Mouse (Mus musculus) gastrocnemius, postnatal 36 days (tissue): ENCODE measurements around the gene Crbn. TPM values are rescaled to one million over a fixed set of nuclear protein-coding genes. Genes with fewer than 3 reads are reported as not detected.
A peak's percentile ranks its signal among the peaks of the same experiment; 100 is the strongest.

ENCODE experiments used
- DNase-seq, 2 experiments: peaks; one replicate each; pipeline ENCODE4 v3.0.0; 2022
- intact Hi-C: fragments of 180-260 bp; cut with DNase I; formaldehyde crosslinking; loops from one replicate; pipeline ENCODE4 v1.15.1; 2025
- long read RNA-seq, 2 experiments: library from polyadenylated mRNA; stranded (forward); transcript quantifications; one replicate each; pipeline ENCODE4 v2.0.0; 2021
- total RNA-seq, 2 experiments: library from RNA; stranded (reverse); gene quantifications; 2 replicates each; pipeline ENCODE4 v1.2.3; 2021

Gene Crbn
- total RNA-seq = 10 to 100 TPM; 40.3 to 45.1 TPM
- long read RNA-seq, experiment 1, transcript Crbn-202 (11 exons, 2,084 nt) = major isoform, 13 of 20 reads
- long read RNA-seq, experiment 1, transcript Crbn-201 (11 exons, 2,072 nt) = minor isoform, 5 of 20 reads
- long read RNA-seq, experiment 1, partial matches to known transcripts = 2 of 20 reads
- long read RNA-seq, experiment 1, other reads (novel, unspliced or antisense) = 0 of 20 reads
- long read RNA-seq, experiment 2, transcript Crbn-202 (11 exons, 2,084 nt) = major isoform, 19 of 25 reads
- long read RNA-seq, experiment 2, partial matches to known transcripts = 0 of 25 reads
- long read RNA-seq, experiment 2, other reads (novel, unspliced or antisense) = 1 of 25 reads

GRCm38 (mm10) chr6:106799333-106800226 lies at the start of gene Crbn:
Gene Crbn, minus strand, starts transcription at chr6:106800077.
- intact Hi-C loops = loop anchor here (10.0 kb wide), 1 partner anchor 1255 kb away; no protein-coding TSS in a partner anchor
- DNase-seq = peak; percentile 84 to 88

- intact Hi-C loops = no loop called here
Observed at GRCm38 (mm10) chr6:106840181-106840580, 40.3 kb upstream of the Crbn start.

GRCm38 (mm10) chr6:106838053-106838452 lies 38.2 kb upstream of the Crbn start:
- DNase-seq = no peak

More at GRCm38 (mm10) chr6:106840181-106840580, 40.3 kb upstream of the Crbn start:
- no peak for DNase-seq

GRCm38 (mm10) chr6:106835316-106835715 lies 35.4 kb upstream of the Crbn start:
- no peak for DNase-seq
- intact Hi-C loops = no loop called here

More at GRCm38 (mm10) chr6:106838053-106838452, 38.2 kb upstream of the Crbn start:
- intact Hi-C loops = no loop called here

- intact Hi-C loops = no loop called here
- DNase-seq = no peak
Observed at GRCm38 (mm10) chr6:106822329-106822728, 22.5 kb upstream of the Crbn start.

GRCm38 (mm10) chr6:106820566-106820965 lies 20.7 kb upstream of the Crbn start:
- intact Hi-C loops = no loop called here
- no peak for DNase-seq

- DNase-seq = no peak
Observed at GRCm38 (mm10) chr6:106819906-106820305, 20.0 kb upstream of the Crbn start.

GRCm38 (mm10) chr6:106819246-106819645 lies 19.4 kb upstream of the Crbn start:
- intact Hi-C loops = no loop called here
- no peak for DNase-seq

More at GRCm38 (mm10) chr6:106819906-106820305, 20.0 kb upstream of the Crbn start:
- intact Hi-C loops = no loop called here

- intact Hi-C loops = no loop called here
Observed at GRCm38 (mm10) chr6:106810686-106811085, 10.8 kb upstream of the Crbn start.

GRCm38 (mm10) chr6:106809161-106809560 lies 9.3 kb upstream of the Crbn start:
- intact Hi-C loops = loop anchor here (10.0 kb wide), 1 partner anchor 1246 kb away; no protein-coding TSS in a partner anchor
- DNase-seq = no peak

More at GRCm38 (mm10) chr6:106810686-106811085, 10.8 kb upstream of the Crbn start:
- no peak for DNase-seq

- DNase-seq = no peak
Observed at GRCm38 (mm10) chr6:106804904-106805303, 5.0 kb upstream of the Crbn start.

GRCm38 (mm10) chr6:106800227-106800557 lies 315 bp upstream of the Crbn start:
- intact Hi-C loops = loop anchor here (10.0 kb wide), 1 partner anchor 1255 kb away; no protein-coding TSS in a partner anchor
- no peak for DNase-seq

More at GRCm38 (mm10) chr6:106804904-106805303, 5.0 kb upstream of the Crbn start:
- intact Hi-C loops = loop anchor here (10.0 kb wide), 1 partner anchor 1250 kb away; no protein-coding TSS in a partner anchor

- no peak for DNase-seq
Observed at GRCm38 (mm10) chr6:106794094-106794814, 5.6 kb downstream of the Crbn start.

GRCm38 (mm10) chr6:106793621-106794020 lies 6.3 kb downstream of the Crbn start:
- intact Hi-C loops = no loop called here
- no peak for DNase-seq

More at GRCm38 (mm10) chr6:106794094-106794814, 5.6 kb downstream of the Crbn start:
- intact Hi-C loops = no loop called here

- DNase-seq = no peak
- intact Hi-C loops = no loop called here
Observed at GRCm38 (mm10) chr6:106793088-106793487, 6.8 kb downstream of the Crbn start.

- intact Hi-C loops = no loop called here
- no peak for DNase-seq
Observed at GRCm38 (mm10) chr6:106792486-106792885, 7.4 kb downstream of the Crbn start.

GRCm38 (mm10) chr6:106791429-106791828 lies 8.4 kb downstream of the Crbn start:
- no peak for DNase-seq
- intact Hi-C loops = no loop called here

GRCm38 (mm10) chr6:106787138-106787537 lies 12.7 kb downstream of the Crbn start:
- DNase-seq = no peak
- intact Hi-C loops = no loop called here

GRCm38 (mm10) chr6:106770046-106770445 lies 29.8 kb downstream of the Crbn start:
- intact Hi-C loops = no loop called here

GRCm38 (mm10) chr6:106769290-106769866 lies 30.5 kb downstream of the Crbn start:
- DNase-seq = no peak
- intact Hi-C loops = no loop called here

More at GRCm38 (mm10) chr6:106770046-106770445, 29.8 kb downstream of the Crbn start:
- no peak for DNase-seq
